Mouse (Mus musculus) embryo, embryonic 10 days (tissue): Measurements from ENCODE around the gene Tnrc6a.

ENCODE experiments used
- DNase-seq: peaks from one replicate; pipeline ENCODE4 v3.0.0-alpha.2; 2015; ENCODE audit warnings: low spot score

Gene Tnrc6a

GRCm38 (mm10) chr7:123191731-123192130, 68.0 kb downstream of the Tnrc6a start:
- no peak for DNase-seq

DNA sequence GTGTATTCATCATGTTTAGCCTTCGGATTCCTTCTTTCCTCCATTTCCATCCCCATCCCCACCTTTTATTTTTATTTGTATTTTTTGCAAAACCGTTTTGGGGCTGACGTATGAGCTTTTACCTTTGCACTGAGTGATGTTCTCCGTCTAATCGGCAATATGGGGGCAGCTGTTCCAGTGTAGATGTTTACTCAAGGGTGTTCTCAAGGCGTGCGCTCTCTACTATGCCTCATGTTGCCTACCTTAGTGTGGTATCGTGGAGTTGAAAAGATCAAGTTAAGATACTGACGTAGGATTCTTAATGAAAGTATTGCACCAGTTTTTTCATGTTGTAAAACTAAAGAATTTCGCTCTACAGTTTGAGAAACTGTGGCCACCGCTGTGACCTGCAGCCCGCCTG, 69.5 kb downstream of the Tnrc6a start:
- DNase-seq = no peak

GRCm38 (mm10) chr7:123194696-123195095, 71.0 kb downstream of the Tnrc6a start:
- no peak for DNase-seq

- DNase-seq = no peak
Observed at GRCm38 (mm10) chr7:123196432-123196831, 72.7 kb downstream of the Tnrc6a start.

DNA sequence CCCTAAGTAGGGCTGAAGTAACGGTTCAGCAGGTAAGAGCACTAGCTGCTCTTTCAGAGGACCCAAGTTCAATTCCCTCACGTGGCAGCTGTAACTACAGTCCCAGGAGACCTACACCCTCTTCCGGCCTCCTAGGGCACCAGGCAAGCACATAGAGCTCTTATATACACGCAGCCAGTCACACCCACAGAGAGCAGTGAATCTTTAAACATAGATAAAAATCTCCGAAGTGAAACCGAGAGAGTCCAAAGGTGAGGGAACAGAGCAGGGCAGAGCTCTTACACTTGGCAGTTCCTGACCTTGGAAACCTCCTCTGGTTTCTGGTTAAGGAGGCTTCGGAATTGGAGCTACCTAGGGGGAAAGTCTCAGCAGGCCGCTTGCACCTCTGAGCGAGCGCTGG, 75.0 kb downstream of the Tnrc6a start:
- DNase-seq = no peak

DNA sequence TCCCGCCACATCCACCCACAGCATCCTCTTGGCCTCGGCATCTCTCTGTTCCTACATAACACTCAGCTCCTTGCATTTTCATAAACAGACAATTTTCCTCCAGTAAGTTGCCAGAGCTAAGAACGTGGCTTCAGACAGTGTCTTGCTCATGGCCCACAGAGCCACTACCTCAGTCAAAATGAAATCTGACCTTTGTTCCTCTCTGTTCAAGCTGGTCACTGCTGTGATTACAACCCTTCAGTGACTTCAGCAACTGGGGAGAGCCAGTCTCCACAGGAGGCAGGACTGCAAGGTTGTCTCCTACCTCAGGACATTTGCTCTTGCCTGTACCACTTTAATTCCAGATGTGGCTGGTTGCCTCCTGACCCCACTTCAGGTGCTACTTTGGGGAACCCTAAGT, 75.5 kb downstream of the Tnrc6a start:
- DNase-seq = no peak

GRCm38 (mm10) chr7:123199656-123200206, 76.0 kb downstream of the Tnrc6a start:
- no peak for DNase-seq

DNA sequence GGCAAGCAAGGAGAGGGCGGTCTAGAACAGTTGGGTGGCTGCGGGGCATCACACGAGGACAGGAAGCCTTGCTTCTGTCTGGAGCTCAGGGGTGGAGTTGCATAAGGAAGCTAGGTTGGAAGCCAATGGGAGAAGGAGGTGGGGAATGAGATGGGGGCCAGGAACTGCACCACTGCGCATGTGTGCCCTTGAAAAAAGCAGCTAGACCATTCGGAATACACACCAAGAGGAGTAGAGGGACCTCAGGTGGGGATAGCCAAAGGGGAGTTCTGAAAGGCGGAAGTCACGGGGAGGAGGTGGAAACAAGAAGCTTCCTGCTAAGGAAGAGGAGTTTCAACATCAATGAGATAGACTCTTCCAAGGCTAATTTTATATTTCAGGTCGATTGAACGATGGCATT, 77.0 kb downstream of the Tnrc6a start:
- DNase-seq = no peak

DNA sequence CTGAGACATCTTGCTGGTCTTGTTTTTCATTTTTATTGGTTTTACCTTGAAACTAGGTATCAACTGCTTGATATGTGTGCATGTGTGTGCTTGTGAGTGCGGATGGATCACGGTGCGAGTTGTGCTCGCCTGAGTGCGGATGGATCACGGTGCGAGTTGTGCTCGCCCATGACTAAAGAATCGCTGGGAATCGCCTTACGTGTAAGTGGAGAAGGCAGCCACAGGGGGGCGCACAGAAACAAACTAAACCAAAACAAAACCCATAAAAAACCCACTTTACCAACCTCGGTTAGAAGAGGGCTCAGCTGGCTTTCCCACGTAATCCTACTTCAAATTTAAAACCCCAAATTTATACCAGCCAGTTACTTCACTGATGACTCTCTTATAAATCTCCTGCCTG, 81.6 kb downstream of the Tnrc6a start:
- peak; percentile 78 for DNase-seq

GRCm38 (mm10) chr7:123207561-123207960, 83.9 kb downstream of the Tnrc6a start:
- no peak for DNase-seq

- no peak for DNase-seq
Observed at GRCm38 (mm10) chr7:123209864-123210263, 86.2 kb downstream of the Tnrc6a start.

DNA sequence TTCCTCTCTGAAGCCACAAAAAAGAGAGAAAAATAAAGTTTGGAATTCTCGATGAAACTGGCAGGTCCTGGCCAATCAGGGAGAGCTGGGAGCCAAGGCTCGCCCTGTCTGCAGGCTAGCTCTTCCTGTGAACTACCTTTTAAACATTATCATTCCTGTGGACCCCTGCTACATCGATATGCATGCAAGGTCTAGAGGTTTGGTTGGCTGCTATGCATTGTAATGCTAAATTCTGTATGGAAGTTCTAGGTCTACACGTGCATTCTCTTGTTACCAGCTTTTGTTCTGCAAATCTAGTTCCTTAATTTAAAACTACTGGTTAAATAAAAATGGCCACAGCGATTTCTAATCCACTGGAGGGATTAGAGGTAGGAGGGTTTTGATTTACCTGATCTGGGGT, 87.8 kb downstream of the Tnrc6a start:
- DNase-seq = no peak

DNA sequence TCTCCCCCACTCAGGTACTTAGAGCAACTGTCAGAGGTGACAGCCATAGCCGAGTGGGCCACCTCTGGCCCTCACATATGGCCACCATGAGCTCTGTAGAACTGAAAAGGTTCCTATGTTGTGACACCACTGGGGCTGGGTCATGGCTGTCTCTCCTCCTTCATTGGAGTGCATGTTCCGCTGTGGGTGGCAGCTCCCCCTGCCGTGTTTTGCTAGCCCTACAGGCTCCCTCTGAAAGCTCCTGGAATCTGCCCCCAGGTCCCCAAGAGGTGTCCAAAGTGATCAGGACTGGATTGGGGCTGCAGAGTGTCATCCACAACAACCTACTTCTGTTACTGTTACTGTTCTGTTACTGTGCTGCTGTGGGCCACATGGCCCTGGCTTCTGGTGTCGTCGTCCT, 88.6 kb downstream of the Tnrc6a start:
- DNase-seq = no peak

GRCm38 (mm10) chr7:123214365-123215075, 90.8 kb downstream of the Tnrc6a start, which contains the start of gene Slc5a11:
Gene Slc5a11 (plus strand): TSS chr7:123214780.
- DNase-seq = no peak

- DNase-seq = no peak
Observed at GRCm38 (mm10) chr7:123215138-123215537, 91.5 kb downstream of the Tnrc6a start.

DNA sequence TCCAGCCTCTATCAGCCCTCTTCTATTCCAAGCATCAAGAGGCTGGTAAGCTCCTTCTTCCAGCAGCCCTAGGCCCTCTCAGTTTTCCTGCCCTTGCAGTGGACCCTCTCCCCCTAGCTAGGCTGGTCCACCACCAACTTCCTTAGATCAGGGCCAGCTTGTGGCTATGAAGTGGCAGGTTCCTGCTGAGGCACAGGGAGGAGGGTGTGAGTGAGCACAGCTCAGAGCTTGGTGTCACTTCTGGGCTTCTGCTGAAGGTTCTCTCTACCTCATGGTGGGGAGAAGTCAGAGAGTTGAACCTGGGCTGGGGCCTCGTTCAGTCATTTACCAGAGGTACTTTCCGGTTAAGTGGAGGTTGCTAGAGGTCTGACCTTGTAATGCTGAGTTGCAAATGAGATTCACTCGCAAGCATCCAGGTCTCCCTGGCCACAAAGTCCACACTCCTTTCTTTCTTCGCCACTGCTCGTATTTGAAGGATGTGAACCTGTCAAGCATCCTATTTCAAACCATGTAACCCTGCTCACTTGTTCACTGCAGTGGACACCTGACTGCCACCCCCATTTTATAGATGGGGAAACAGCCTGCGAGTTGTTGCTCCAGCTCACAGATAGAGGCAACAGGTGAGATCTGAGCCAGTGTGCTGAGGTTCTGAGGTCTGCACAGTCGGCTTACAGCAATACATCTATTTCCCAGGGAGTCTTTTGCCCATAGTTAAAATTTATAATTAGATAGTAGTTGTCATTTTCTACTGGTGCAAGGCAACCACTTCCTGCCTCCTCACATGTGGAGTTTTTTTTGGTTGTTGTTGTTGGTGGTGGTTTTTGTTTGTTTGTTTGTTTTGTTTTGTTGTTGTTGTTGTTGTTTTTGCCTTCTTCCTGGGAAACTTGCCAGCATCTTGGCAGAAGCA, 94.0 kb downstream of the Tnrc6a start:
- DNase-seq = no peak

- DNase-seq = peak; percentile 39
Observed at GRCm38 (mm10) chr7:123218620-123219019, 94.9 kb downstream of the Tnrc6a start.

DNA sequence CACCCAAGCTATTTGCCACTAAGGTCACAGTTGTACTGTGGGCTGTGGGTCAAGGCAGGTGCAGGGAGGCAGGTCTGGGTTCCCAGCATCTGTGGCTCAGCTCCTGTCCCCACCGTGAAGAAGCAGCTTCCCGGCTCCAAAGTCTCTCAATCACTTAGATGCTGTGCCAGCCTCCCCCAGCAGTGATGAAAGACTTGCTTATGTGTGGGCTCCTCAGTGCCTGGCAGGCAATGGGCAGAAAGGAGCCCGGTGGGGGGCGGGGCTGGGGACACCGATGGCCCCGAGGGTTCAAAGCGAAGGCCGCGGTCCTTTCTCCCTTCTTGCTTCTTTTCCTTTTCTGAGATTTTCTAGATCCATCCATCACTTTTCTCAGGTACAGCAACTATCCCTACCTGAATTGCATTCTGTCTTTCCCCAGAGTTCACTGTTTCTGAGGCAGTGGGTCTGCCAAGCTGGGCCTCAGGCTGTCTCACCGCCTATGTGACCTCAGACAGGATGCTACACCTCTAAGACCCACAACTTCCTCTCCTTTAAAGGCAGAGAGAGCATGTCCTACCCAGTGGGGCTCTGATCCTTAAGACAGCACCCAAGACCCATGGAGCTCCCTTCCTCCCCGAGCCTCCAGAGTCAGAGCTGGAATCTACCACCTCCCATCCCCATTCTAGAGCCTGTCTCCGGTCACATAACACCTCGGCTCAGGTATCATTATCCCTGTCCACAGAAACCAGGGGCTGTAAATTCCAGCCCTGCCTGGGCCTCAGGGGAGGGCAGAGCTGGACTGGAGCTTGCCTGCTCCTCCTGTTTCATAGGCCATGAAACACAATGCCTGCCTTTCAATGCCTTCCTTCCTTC, 96.3 kb downstream of the Tnrc6a start:
- no peak for DNase-seq

DNA sequence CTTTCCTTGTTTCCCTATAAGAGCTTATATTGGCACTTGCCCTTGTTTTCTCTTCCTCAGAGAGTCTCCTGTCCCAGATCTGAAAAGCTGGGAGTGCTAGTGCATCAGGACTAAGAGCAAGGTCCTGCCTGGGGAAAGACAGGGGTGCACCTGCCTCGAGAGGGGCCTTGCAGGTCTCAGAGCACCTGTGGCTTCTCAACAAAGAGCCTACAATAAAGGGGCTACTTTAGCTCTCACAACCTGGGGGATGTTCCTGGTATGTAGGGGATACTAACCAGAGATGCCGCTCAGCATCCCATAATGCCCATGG, 96.9 kb downstream of the Tnrc6a start:
- DNase-seq = no peak

DNA sequence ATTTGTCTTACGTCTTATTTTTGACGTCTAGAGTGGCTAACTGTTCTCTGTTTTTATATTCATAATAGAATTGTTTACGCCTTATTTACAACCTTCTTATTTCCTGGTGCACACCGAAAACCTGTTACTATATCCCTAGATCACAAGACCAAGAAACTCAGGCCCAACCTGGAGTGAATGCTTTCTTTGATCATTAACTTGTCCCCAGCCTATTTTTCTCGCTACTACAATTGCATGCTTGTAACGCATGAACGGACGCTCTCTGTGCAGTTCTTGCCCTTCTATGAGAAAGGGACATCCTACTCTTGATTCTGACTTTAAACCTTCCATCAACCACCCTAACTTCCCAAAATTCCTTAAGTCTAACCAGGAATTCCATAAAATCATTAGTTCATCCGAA, 100.4 kb downstream of the Tnrc6a start:
- no peak for DNase-seq

GRCm38 (mm10) chr7:123225159-123225558, 101.5 kb downstream of the Tnrc6a start:
- DNase-seq = no peak

GRCm38 (mm10) chr7:123235449-123235848, 111.8 kb downstream of the Tnrc6a start:
- DNase-seq = peak; percentile 71
